Mouse (Mus musculus): ENCODE results near the gene Dnm1.
"Not testable (repeated sequence)": the region's sequence is repeated elsewhere in the genome, so short reads cannot be mapped to it uniquely, and the experiment has no call there.

Gene Dnm1

GRCm38 (mm10) chr2:32362274-32362673 is 9.1 kb upstream of the Dnm1 start:
- DNase-seq (ENCODE audit: low read depth, low spot score) = not testable (repeated sequence)

DNA sequence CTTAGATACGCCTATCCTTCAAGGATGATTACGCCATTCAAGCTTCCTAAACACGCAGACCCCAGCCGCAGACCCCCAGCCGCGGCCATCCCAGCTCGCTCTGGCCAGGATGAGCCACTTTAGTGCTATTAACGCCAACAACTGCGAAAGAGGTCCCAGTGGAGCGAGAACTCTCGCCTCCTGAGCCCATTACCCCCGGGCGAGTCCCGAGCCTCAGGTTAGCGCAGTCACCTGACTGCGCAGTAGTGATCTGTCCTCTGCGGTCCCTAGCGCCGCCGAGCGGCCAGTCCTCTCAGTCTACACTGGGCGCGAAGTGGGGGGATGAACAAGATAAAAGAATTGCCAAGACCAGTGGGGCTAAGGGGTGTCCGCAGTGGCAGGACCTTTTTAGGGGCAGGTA is 8.3 kb upstream of the Dnm1 start:
- DNase-seq (ENCODE audit: low read depth, low spot score) = no peak

- DNase-seq (ENCODE audit: low read depth, low spot score) = peak; percentile 96
These were observed 7.6 kb upstream of the Dnm1 start for GRCm38 (mm10) chr2:32360741-32361140.

DNA sequence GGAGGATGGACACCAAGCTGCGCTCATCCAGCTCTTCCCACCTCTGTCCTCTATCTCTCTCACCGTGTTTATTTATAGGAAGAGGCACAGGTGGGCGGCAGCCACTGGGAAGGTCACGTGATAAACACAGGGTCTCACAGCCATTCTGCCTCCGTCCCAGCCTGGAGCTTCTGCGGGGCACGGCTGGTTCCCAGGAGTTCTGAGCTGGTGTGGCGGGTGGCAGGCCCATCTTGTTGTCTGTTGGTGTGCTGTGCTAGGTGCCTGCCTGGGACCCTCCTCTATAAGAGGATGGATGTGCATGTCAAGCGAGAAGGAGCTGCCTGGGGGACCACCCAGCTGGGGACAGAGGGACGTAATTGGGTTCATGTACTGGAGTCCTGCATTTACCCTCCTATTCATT is 5.2 kb upstream of the Dnm1 start:
- DNase-seq (ENCODE audit: low read depth, low spot score) = no peak

DNA sequence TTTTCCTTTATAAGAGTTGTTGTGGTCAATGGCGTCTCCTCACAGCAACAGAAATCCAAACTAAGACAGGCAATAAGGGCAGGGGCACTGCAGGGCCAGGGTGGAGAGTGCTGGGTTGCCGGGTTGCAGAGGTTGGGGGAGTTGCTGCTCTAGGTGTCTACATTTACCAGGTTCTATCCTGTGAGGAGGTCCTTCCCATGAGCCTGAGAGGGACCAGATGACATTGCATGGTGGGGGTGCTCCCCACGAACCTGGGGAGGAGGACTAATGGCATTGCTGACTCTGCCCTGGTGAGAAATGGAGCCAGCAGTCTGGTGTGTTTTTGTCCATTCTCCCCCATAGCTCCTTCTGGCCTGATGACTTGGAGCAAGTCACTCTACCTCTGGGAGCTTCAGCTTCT is 4.6 kb upstream of the Dnm1 start:
- DNase-seq (ENCODE audit: low read depth, low spot score) = no peak

DNA sequence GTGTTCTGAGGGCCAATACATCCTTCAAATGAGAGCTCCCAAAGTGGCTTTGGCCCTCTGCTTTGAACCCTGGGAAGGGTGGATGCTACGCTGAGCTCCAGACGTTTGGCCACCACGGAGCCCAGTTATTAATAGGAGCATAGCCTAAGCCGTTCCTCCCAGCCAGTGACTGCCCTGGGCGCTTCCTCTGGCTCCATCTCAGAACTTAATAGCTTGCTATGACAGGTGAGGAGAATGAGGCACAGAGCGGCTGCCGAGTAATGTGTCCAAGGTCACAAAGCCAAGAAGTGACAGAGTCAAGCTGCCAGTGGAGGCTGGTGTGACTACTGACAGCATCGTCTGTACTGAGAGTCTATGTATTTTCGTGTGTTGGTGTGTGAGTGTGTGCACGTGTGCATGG is 3.1 kb upstream of the Dnm1 start:
- DNase-seq (ENCODE audit: low read depth, low spot score) = no peak

- DNase-seq (ENCODE audit: low read depth, low spot score) = no peak
These were observed 1.3 kb upstream of the Dnm1 start for GRCm38 (mm10) chr2:32354336-32354895.

- no peak for DNase-seq (ENCODE audit: low read depth, low spot score)
These were observed 698 bp upstream of the Dnm1 start for GRCm38 (mm10) chr2:32353836-32354235.

- DNase-seq (ENCODE audit: low read depth, low spot score) = no peak
These were observed 759 bp downstream of the Dnm1 start, which contains the start of gene Ciz1 for GRCm38 (mm10) chr2:32352151-32353006. TSS of gene Ciz1 (plus strand) at chr2:32352327.

GRCm38 (mm10) chr2:32351471-32351961 is 1.6 kb downstream of the Dnm1 start:
- DNase-seq (ENCODE audit: low read depth, low spot score) = no peak

GRCm38 (mm10) chr2:32350471-32351051 is 2.6 kb downstream of the Dnm1 start:
- DNase-seq (ENCODE audit: low read depth, low spot score) = no peak

- DNase-seq (ENCODE audit: low read depth, low spot score) = no peak
These were observed 3.4 kb downstream of the Dnm1 start for GRCm38 (mm10) chr2:32349625-32350255.

- DNase-seq (ENCODE audit: low read depth, low spot score) = no peak
These were observed 4.8 kb downstream of the Dnm1 start for GRCm38 (mm10) chr2:32348311-32348710.

- no peak for DNase-seq (ENCODE audit: low read depth, low spot score)
These were observed 6.1 kb downstream of the Dnm1 start for GRCm38 (mm10) chr2:32347019-32347418.

DNA sequence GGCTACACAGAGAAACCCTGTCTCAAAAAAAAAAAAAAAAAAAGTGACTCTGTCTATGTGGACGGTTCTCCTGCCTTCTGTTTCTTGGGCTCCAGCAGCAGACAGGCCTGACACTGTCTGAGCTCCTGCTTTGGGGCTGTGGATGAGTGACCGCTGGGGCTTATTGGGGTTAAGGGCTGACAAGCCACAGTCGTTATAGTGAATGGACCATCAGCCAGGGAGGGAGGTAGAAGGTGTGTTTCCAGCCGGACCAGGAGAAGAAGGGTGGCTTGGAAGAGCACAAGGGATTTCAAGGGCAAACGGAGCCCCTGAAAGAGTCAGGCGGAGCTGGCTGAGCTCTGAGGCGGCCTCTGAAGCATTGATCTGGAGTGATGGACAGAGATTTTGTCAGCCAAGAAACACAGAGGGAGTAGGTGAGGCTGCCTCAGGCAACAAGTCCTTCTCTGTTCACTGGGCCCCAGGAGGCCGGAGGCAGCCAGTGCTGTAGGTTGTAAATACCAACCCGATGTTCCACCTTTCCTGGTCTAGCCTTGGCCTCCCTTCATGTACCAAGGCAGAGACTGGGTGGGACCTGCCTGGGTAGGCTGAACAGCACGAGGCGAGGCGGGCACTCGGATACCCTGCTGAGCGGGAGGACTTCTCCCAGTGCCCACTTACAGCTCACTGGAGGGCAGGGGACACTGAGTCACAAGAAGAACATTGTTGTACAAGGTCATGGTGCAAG is 8.4 kb downstream of the Dnm1 start:
- DNase-seq (ENCODE audit: low read depth, low spot score) = no peak

- no peak for DNase-seq (ENCODE audit: low read depth, low spot score)
These were observed 9.1 kb downstream of the Dnm1 start for GRCm38 (mm10) chr2:32344056-32344455.

- no peak for DNase-seq (ENCODE audit: low read depth, low spot score)
These were observed 9.8 kb downstream of the Dnm1 start for GRCm38 (mm10) chr2:32343351-32343671.

DNA sequence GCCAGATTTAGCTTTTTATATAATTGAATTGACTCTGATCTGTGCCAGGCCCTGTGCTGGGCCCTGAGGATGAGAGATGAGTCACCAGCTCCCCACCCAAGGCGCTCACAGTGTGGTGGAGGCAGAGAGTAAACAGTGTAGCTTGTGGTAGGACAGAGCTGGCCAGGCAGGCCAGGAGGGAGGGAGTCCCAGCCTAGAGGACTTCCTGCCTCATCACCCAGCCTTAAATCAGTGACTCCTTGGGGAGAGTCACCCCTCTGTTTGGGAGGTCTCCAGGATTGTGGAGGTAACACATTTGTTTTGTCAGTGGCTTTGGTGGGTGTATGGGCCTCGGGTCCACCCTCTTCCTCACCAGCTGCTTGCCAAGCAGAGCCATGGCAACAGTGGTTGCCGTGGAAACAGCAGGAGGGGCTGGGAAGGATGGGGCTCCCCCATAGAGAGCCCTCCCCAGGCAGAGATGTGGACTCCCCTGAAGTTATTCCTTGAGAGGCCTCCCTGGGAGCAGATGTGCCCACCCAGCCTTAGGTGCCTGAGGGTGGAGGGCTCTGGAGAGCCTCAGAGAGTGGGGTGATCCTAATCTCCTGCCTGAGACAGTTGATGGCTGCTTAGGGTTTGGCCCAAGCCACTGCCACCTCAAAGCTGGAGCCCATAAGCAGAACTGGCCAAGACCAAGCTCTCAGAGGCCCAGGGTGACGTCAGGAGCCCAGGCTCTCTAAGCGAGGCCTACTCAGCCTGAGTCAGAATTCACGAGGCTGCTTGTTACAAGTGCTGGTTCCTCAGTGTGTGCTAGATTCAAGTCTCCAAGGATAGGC is 10.4 kb downstream of the Dnm1 start:
- peak; percentile 85 for DNase-seq (ENCODE audit: low read depth, low spot score)

DNA sequence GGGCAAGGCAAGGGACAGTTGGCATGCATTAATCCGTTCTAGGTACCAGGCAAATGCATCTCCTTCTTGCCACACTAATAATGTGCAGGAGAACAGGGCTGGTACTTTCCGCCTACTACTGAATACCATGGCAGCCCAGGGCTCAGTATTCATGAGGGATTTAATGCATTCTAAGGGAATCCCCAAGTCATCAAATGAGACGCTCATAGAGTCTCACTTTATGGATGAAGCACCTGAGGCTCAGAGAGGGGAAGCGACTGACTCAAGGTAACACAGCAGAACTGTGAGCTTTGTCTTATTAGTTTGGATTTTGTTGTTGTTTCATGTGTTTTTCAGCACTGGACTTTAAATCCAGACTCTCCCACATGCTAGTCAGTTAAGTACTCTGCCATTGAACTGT is 11.1 kb downstream of the Dnm1 start:
- DNase-seq (ENCODE audit: low read depth, low spot score) = no peak

GRCm38 (mm10) chr2:32341634-32341939 is 11.6 kb downstream of the Dnm1 start:
- DNase-seq (ENCODE audit: low read depth, low spot score) = no peak
